Mouse (Mus musculus): ENCODE measurements around the gene Aifm1. TPM values are rescaled to one million over a fixed set of nuclear protein-coding genes. Genes with fewer than 3 reads are reported as not detected.

Aifm1 gene
- polyA plus RNA-seq, 1 experiment from 2014 or later: 85.8 TPM

DNA sequence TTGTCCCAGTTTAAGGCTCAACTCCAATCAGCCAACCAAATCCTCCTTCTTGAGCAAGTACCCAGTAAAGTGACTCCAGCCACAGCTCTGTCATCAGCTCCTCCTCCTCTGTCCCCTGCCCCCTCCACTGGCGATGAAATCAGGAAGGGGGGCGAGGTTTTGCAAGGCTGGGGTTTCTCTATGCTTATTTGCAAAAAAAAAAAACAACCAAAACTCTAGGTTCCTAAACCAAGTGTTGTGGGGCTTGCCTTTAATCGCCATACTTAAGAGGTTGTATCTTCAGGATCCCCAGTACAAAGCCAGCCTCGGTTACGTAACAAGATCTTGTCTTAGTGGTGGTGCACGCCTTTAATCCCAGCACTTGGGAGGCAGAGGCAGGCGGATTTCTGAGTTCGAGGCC is 84.7 kb downstream of the Aifm1 start:
- no peaks in the 10 kb centered on the region for H3K27me3 ChIP-seq (ENCODE audit: control insufficient read depth, insufficient read depth, low read length)
- H3K4me2 ChIP-seq (ENCODE audit: low read depth, severe bottlenecking): no peak overlapping the region
- ATAC-seq (ENCODE audit: insufficient number of reproducible peaks, low FRiP score, low TSS enrichment, low read depth) (no peak), DNase-seq (ENCODE audit: low spot score) (no peak)
- H3K27ac ChIP-seq (replicated peaks; ENCODE audit: low read depth, low read length): no peak overlapping the region
- no peak overlapping the region for H3K9ac ChIP-seq (ENCODE audit: low read length)
- WGBS: 91% methylated on average over 8 of the region's 8 CpGs
- H3K36me3 ChIP-seq (ENCODE audit: control insufficient read depth, insufficient read depth, low read length): no peaks in the 10 kb centered on the region
- H3K4me3 ChIP-seq (ENCODE audit: low read depth, low read length): no peak overlapping the region
- no peaks in the 10 kb centered on the region for H3K9me3 ChIP-seq (ENCODE audit: control insufficient read depth, low read length)
- no peaks in the 10 kb centered on the region; the same call in 1 of the 2 replicates for H3K4me1 ChIP-seq (ENCODE audit: control insufficient read depth, insufficient read depth, low read length)

DNA sequence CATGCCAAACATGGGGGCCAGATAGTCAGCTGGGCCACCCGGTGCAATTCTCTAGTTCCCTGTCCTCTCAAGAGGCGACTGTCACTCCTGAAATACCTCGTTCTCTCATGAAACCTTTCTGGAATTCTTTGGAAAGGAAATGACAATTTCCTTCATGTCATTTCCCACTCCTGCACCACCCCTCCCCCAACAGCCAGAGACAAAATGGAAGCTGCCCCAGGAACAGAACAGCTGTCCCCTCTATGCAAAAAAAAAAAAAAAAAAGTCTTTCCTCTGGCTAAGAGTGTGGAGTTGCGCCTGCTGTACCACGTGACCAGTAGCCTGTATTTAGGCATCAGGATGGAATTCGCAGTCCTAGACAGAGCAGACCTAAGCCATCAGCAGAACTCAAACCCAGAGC is 85.1 kb downstream of the Aifm1 start:
- Histone ChIP-seq H3K9ac (ENCODE audit: low read length) (no peak overlapping the region), H3K4me2 (ENCODE audit: low read depth, severe bottlenecking) (no peak overlapping the region), H3K27ac (replicated peaks; ENCODE audit: low read depth, low read length) (no peak overlapping the region), H3K4me3 (ENCODE audit: low read depth, low read length) (no peak overlapping the region), H3K4me1 (ENCODE audit: control insufficient read depth, insufficient read depth, low read length) (no peaks in the 10 kb centered on the region), H3K9me3 (ENCODE audit: control insufficient read depth, low read length) (no peaks in the 10 kb centered on the region), H3K36me3 (ENCODE audit: control insufficient read depth, insufficient read depth, low read length) (no peaks in the 10 kb centered on the region), H3K27me3 (ENCODE audit: control insufficient read depth, insufficient read depth, low read length) (no peaks in the 10 kb centered on the region)
- ATAC-seq (ENCODE audit: insufficient number of reproducible peaks, low FRiP score, low TSS enrichment, low read depth) (no peak), DNase-seq (ENCODE audit: low spot score) (no peak)
- WGBS: 79% methylated on average over 6 of the region's 6 CpGs

DNA sequence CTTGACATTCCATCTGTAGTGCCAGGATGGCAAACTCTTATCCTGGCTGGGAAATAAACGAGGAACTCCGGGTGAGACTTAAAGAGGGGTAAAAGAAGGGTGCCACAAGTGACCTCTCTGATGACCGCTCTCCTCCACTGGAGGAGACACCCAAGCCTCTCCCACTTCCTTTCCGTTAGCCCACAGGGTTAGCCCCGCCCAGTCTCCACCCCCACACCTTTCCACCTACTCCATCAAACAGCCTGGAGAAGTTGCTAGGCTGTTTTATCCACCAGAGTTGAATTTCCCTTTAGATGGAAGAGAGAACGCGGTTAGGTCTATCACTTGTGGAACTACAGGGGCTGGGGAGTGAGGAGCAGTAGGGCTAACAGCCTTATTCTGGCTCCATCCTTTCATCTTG is 88.1 kb downstream of the Aifm1 start:
- H3K27ac ChIP-seq (replicated peaks; ENCODE audit: low read depth, low read length): no peak overlapping the region
- no peaks in the 10 kb centered on the region for H3K27me3 ChIP-seq (ENCODE audit: control insufficient read depth, insufficient read depth, low read length)
- ATAC-seq (ENCODE audit: insufficient number of reproducible peaks, low FRiP score, low TSS enrichment, low read depth): no peak
- no peak overlapping the region for H3K4me2 ChIP-seq (ENCODE audit: low read depth, severe bottlenecking)
- H3K9me3 ChIP-seq (ENCODE audit: control insufficient read depth, low read length): no peaks in the 10 kb centered on the region
- H3K4me3 ChIP-seq (ENCODE audit: low read depth, low read length): no peak overlapping the region
- H3K36me3 ChIP-seq (ENCODE audit: control insufficient read depth, insufficient read depth, low read length): no peaks in the 10 kb centered on the region
- no peaks in the 10 kb centered on the region for H3K4me1 ChIP-seq (ENCODE audit: control insufficient read depth, insufficient read depth, low read length)
- no peak overlapping the region for H3K9ac ChIP-seq (ENCODE audit: low read length)
- no peak for DNase-seq (ENCODE audit: low spot score)
- WGBS: 58% methylated on average over 7 of the region's 7 CpGs

Other genes with a start within 250 kb of the Aifm1 start
- gene Bcorl1, start 172.2 kb downstream of the Aifm1 start, polyA plus RNA-seq (2014; fragmentation: Nextera tagmentation; extraction: Ambion mirVana): 5.3 and 5.4 TPM in 2 replicates
- 2.4 and 2.6 TPM in 2 replicates for gene Elf4, start 50.4 kb downstream of the Aifm1 start, polyA plus RNA-seq (2014; fragmentation: Nextera tagmentation; extraction: Ambion mirVana)
- 4.7 and 5.5 TPM in 2 replicates for gene Rab33a, start 5.7 kb upstream of the Aifm1 start, polyA plus RNA-seq (2014; fragmentation: Nextera tagmentation; extraction: Ambion mirVana)
- gene Zfp280c, start 80.9 kb upstream of the Aifm1 start, polyA plus RNA-seq (2014; fragmentation: Nextera tagmentation; extraction: Ambion mirVana): 23.3 and 23.7 TPM in 2 replicates
- 17.2 and 19.8 TPM in 2 replicates for gene Slc25a14, start 109.8 kb upstream of the Aifm1 start, polyA plus RNA-seq (2014; fragmentation: Nextera tagmentation; extraction: Ambion mirVana)
- gene Gpr119, start 160.9 kb upstream of the Aifm1 start, polyA plus RNA-seq (2014; fragmentation: Nextera tagmentation; extraction: Ambion mirVana): not detected in 2 replicates
- 22.0 and 30.5 TPM in 2 replicates for gene Rbmx2, start 181.4 kb upstream of the Aifm1 start, polyA plus RNA-seq (2014; fragmentation: Nextera tagmentation; extraction: Ambion mirVana)